29 mouse cellular contexts compared by ENCODE assay signal in the genomic region with DNA sequence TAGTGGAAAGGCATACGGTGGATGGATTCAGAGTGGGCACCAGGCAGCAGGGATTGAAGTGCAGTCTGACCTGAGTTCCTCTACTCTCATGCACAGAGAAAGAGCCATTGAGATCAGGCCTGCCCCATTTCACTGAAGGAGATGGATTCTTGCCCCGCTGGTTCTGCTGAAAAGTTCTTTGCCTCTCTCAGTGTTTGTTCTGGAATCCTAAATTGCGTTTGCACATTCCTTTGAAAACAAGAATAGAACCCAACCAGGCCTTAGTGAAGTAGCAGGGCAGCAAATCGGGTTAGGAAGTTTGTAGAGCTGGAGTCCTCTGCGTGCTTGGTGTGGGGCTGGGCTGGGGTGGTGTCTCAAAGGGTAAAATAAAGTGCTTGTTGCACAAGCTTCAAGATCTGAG. TPM values are rescaled to one million over a fixed set of nuclear protein-coding genes. Genes with fewer than 3 reads are reported as not detected.
DNase-seq lines count a peak whose midpoint lies in the region; ATAC-seq and TF ChIP-seq lines count a peak whose summit lies in the region.
"Had no signal": no experiment of that assay in that cellular context is flagged by ENCODE, and none has a peak within 500 bp of the region (broad histone marks: within the 10 kb centered on the region; RNA-seq: fewer than 3 reads in every experiment).

No protein-coding gene starts in this region.

- H3K4me2 ChIP-seq in lung, embryonic 14.5 days: no peak overlapping the region
- no peak overlapping the region for H3K4me2 ChIP-seq in lung, postnatal 0 days (replicated peaks; ENCODE audit: low read depth, low read length)
- H3K4me2 ChIP-seq: embryonic facial prominence, embryonic 12.5 days; embryonic facial prominence, embryonic 15.5 days; heart, embryonic 12.5 days; heart, embryonic 15.5 days; hindbrain, embryonic 12.5 days; hindbrain, embryonic 15.5 days had no signal

- no peaks in the 10 kb centered on the region for H3K9me3 ChIP-seq in lung, embryonic 14.5 days (ENCODE audit: low read depth, low read length)
- no peaks in the 10 kb centered on the region for H3K9me3 ChIP-seq in lung, postnatal 0 days (ENCODE audit: low read length)
- no peaks in the 10 kb centered on the region for H3K9me3 ChIP-seq in limb, embryonic 10.5 days (replicated peaks)
- H3K9me3 ChIP-seq: embryonic facial prominence, embryonic 12.5 days; embryonic facial prominence, embryonic 15.5 days; heart, embryonic 12.5 days; heart, embryonic 15.5 days; hindbrain, embryonic 12.5 days; hindbrain, embryonic 15.5 days had no signal

- DNase-seq in lung, adult 18-20 months: peak; percentile 57 to 66
- DNase-seq in lung, embryonic 14.5 days: peak; percentile 43
- DNase-seq in lung, postnatal 0 days (ENCODE audit: low spot score): peak; percentile 75
- peak; percentile 48 for DNase-seq in lung, postnatal 25 days (ENCODE audit: low spot score)
- DNase-seq in kidney, postnatal 25 days: no peak
- no peak for DNase-seq in limb, embryonic 10.5 days (ENCODE audit: low spot score)
- DNase-seq in retina, postnatal 1 day: no peak
- no peak for DNase-seq in liver
- DNase-seq: adrenal gland, postnatal 14 days; B cell, adult 2 months; cerebellum, adult 11-12 months; cerebellum, adult 8-10 months; cerebellum, postnatal 25 days; forebrain, postnatal 0 days; gastrocnemius, adult 2 months; gastrocnemius, postnatal 14 days; heart, adult 18-20 months; heart, postnatal 10 days; heart, postnatal 36 days had no signal

- TF ChIP-seq EP300 in lung, postnatal 0 days (IDR thresholded peaks at IDR 0.05): peak; percentile 60

- no peaks in the 10 kb centered on the region for H3K36me3 ChIP-seq in lung, embryonic 14.5 days (ENCODE audit: insufficient read depth)
- H3K36me3 ChIP-seq in lung, postnatal 0 days (ENCODE audit: insufficient read depth, low read length): no peaks in the 10 kb centered on the region
- no peaks in the 10 kb centered on the region for H3K36me3 ChIP-seq in limb, embryonic 10.5 days
- H3K36me3 ChIP-seq: embryonic facial prominence, embryonic 12.5 days; embryonic facial prominence, embryonic 15.5 days; G1E; heart, embryonic 12.5 days; heart, embryonic 15.5 days; hindbrain, embryonic 12.5 days; hindbrain, embryonic 15.5 days had no signal

- no peak overlapping the region for H3K4me3 ChIP-seq in lung, embryonic 14.5 days (ENCODE audit: low read depth, low read length)
- no peak overlapping the region for H3K4me3 ChIP-seq in lung, postnatal 0 days (ENCODE audit: low read depth, low read length)
- H3K4me3 ChIP-seq in limb, embryonic 10.5 days: no peak overlapping the region
- H3K4me3 ChIP-seq: embryonic facial prominence, embryonic 12.5 days; embryonic facial prominence, embryonic 15.5 days; gastrocnemius, adult 2 months; heart, embryonic 12.5 days; heart, embryonic 15.5 days; hindbrain, embryonic 12.5 days; hindbrain, embryonic 15.5 days had no signal

- no peak for TF ChIP-seq CTCF in lung, embryonic 14.5 days (IDR thresholded peaks at IDR 0.05; ENCODE audit: low read depth)
- TF ChIP-seq CTCF in lung, postnatal 0 days (IDR thresholded peaks at IDR 0.05): no peak

- H3K27ac ChIP-seq in lung, embryonic 14.5 days (ENCODE audit: low read depth): peak overlapping the region; percentile 67
- H3K27ac ChIP-seq in lung, postnatal 0 days (ENCODE audit: low read length): peak overlapping the region; percentile 9; the same call in 1 of the 2 replicates
- no peak overlapping the region for H3K27ac ChIP-seq in limb, embryonic 10.5 days
- H3K27ac ChIP-seq: embryonic facial prominence, embryonic 12.5 days; embryonic facial prominence, embryonic 15.5 days; gastrocnemius, adult 2 months; heart, embryonic 15.5 days; hindbrain, embryonic 12.5 days; hindbrain, embryonic 15.5 days had no signal

- WGBS in lung, embryonic 14.5 days: 66% methylated on average over 5 of the region's 5 CpGs
- WGBS in lung, postnatal 0 days: 60% methylated on average over 5 of the region's 5 CpGs
- WGBS in limb, embryonic 10.5 days: 90% methylated on average over 5 of the region's 5 CpGs

- no peaks in the 10 kb centered on the region for H3K4me1 ChIP-seq in lung, embryonic 14.5 days (ENCODE audit: insufficient read depth)
- no peaks in the 10 kb centered on the region for H3K4me1 ChIP-seq in lung, postnatal 0 days (ENCODE audit: insufficient read depth, low read depth, low read length)
- peaks cover 3% of the 10 kb centered on the region; the same call in 1 of the 2 replicates for H3K4me1 ChIP-seq in limb, embryonic 10.5 days
- H3K4me1 ChIP-seq: embryonic facial prominence, embryonic 12.5 days; embryonic facial prominence, embryonic 15.5 days; heart, embryonic 12.5 days; heart, embryonic 15.5 days; hindbrain, embryonic 12.5 days; hindbrain, embryonic 15.5 days had no signal

- no peak overlapping the region for H3K9ac ChIP-seq in lung, embryonic 14.5 days
- no peak overlapping the region for H3K9ac ChIP-seq in lung, postnatal 0 days (replicated peaks; ENCODE audit: low read depth)
- H3K9ac ChIP-seq: embryonic facial prominence, embryonic 12.5 days; embryonic facial prominence, embryonic 15.5 days; forebrain, postnatal 0 days; heart, embryonic 12.5 days; heart, embryonic 15.5 days; hindbrain, embryonic 12.5 days; hindbrain, embryonic 15.5 days had no signal

- no peaks in the 10 kb centered on the region for H3K27me3 ChIP-seq in lung, embryonic 14.5 days (ENCODE audit: insufficient read depth, low read length)
- no peaks in the 10 kb centered on the region for H3K27me3 ChIP-seq in lung, postnatal 0 days (replicated peaks; ENCODE audit: insufficient read depth, low read length)
- no peaks in the 10 kb centered on the region for H3K27me3 ChIP-seq in limb, embryonic 10.5 days (ENCODE audit: low read depth, poor library complexity, severe bottlenecking)
- H3K27me3 ChIP-seq: CH12.LX; embryonic facial prominence, embryonic 12.5 days; embryonic facial prominence, embryonic 15.5 days; heart, embryonic 15.5 days; hindbrain, embryonic 12.5 days; hindbrain, embryonic 15.5 days had no signal

- peak; percentile 58 for ATAC-seq in lung, embryonic 14.5 days (ENCODE audit: insufficient read depth)
- ATAC-seq in lung, postnatal 0 days: peak; percentile 87
- ATAC-seq: forebrain, embryonic 14.5 days; forebrain, postnatal 0 days; Patski had no signal

RNA-seq across cellular contexts. Expression of a gene that starts 40.9 kb away (rescaled TPM):
- 116 and 117 TPM in 2 replicates for polyA plus RNA-seq in lung, embryonic 14.5 days (2014; fragmentation: Nextera tagmentation; extraction: Ambion mirVana)
- polyA plus RNA-seq in lung, postnatal 0 days (2015; fragmentation: Nextera tagmentation; extraction: Ambion mirVana): 64.9 and 68.9 TPM in 2 replicates
- polyA plus RNA-seq in limb, embryonic 10.5 days (2016; fragmentation: Nextera tagmentation; extraction: Ambion mirVana): 125 and 132 TPM in 2 replicates

RNA-seq across cellular contexts. Expression of a gene that starts 49.9 kb away (rescaled TPM):
- 838 and 911 TPM in 2 replicates for polyA plus RNA-seq in lung, embryonic 14.5 days (2014; fragmentation: Nextera tagmentation; extraction: Ambion mirVana)
- polyA plus RNA-seq in lung, postnatal 0 days (2015; fragmentation: Nextera tagmentation; extraction: Ambion mirVana): 591 and 652 TPM in 2 replicates
- polyA plus RNA-seq in limb, embryonic 10.5 days (2016; fragmentation: Nextera tagmentation; extraction: Ambion mirVana): 527 and 556 TPM in 2 replicates

Comparison
In these comparisons a context has a peak if more than half of its experiments do, and no peak if none do; other contexts are left out.
1. DNase-seq: peak in lung, adult 18-20 months (2 of 2), lung, embryonic 14.5 days (single experiment), lung, postnatal 0 days (single experiment) and lung, postnatal 25 days (single experiment); none in kidney, postnatal 25 days (0 of 2), limb, embryonic 10.5 days (single experiment), retina, postnatal 1 day (single experiment) and liver (single experiment).